ENCODE assay signal across 21 mouse cellular contexts in genomic region chr8:78344006-78344405, GRCm38 (mm10).
A peak's percentile ranks its signal among the peaks of the same experiment; 100 is the strongest.
DNase-seq lines count a peak whose midpoint lies in the region; ATAC-seq lines count a peak whose summit lies in the region.
"Had no signal": no experiment of that assay in that cellular context is flagged by ENCODE, and none has a peak within 500 bp of the region (broad histone marks: within the 10 kb centered on the region; RNA-seq: fewer than 3 reads in every experiment).

No protein-coding gene starts in this region.

- 52% methylated on average over 2 of the region's 2 CpGs for WGBS in limb, embryonic 11.5 days
- 58% methylated on average over 2 of the region's 2 CpGs for WGBS in limb, embryonic 10.5 days

- H3K9me3 ChIP-seq in limb, embryonic 11.5 days (ENCODE audit: control insufficient read depth, low read length): no peaks in the 10 kb centered on the region
- H3K9me3 ChIP-seq in limb, embryonic 10.5 days (replicated peaks): no peaks in the 10 kb centered on the region
- H3K9me3 ChIP-seq: embryonic facial prominence, embryonic 15.5 days; forebrain, embryonic 10.5 days; heart, embryonic 13.5 days; hindbrain, embryonic 12.5 days had no signal

- no peak for ATAC-seq in limb, embryonic 11.5 days (ENCODE audit: insufficient number of reproducible peaks, low FRiP score, low TSS enrichment, low read depth)
- no peak for ATAC-seq in CD4-positive, CD25-positive, alpha-beta regulatory T cell, adult 4 months
- ATAC-seq: forebrain, embryonic 14.5 days; hindbrain, embryonic 16.5 days had no signal

- H3K27ac ChIP-seq in limb, embryonic 11.5 days (replicated peaks; ENCODE audit: low read depth, low read length): no peak overlapping the region
- no peak overlapping the region for H3K27ac ChIP-seq in limb, embryonic 10.5 days
- H3K27ac ChIP-seq: embryonic facial prominence, embryonic 15.5 days; forebrain, embryonic 10.5 days; heart, embryonic 13.5 days; hindbrain, embryonic 12.5 days had no signal

- no peak overlapping the region for H3K9ac ChIP-seq in limb, embryonic 11.5 days (ENCODE audit: low read length)
- H3K9ac ChIP-seq: embryonic facial prominence, embryonic 15.5 days; heart, embryonic 13.5 days; hindbrain, embryonic 12.5 days had no signal

- H3K36me3 ChIP-seq in limb, embryonic 11.5 days (ENCODE audit: control insufficient read depth, insufficient read depth, low read length): no peaks in the 10 kb centered on the region
- no peaks in the 10 kb centered on the region for H3K36me3 ChIP-seq in limb, embryonic 10.5 days
- H3K36me3 ChIP-seq: embryonic facial prominence, embryonic 15.5 days; forebrain, embryonic 10.5 days; heart, embryonic 13.5 days; hindbrain, embryonic 12.5 days had no signal

- H3K4me1 ChIP-seq in limb, embryonic 11.5 days (ENCODE audit: control insufficient read depth, insufficient read depth, low read length): 0 out of 2 replicates have a peak, but pooled peaks cover 4% of the 10 kb centered on the region
- H3K4me1 ChIP-seq in limb, embryonic 10.5 days: peaks cover 14% of the 10 kb centered on the region
- H3K4me1 ChIP-seq: embryonic facial prominence, embryonic 15.5 days; heart, embryonic 13.5 days had no signal

- no peak overlapping the region for H3K4me3 ChIP-seq in limb, embryonic 11.5 days (ENCODE audit: low read depth, low read length)
- no peak overlapping the region for H3K4me3 ChIP-seq in limb, embryonic 10.5 days
- H3K4me3 ChIP-seq: embryonic facial prominence, embryonic 15.5 days; erythroblast, embryonic 14.5 days; forebrain, embryonic 10.5 days; heart, embryonic 13.5 days; hindbrain, embryonic 12.5 days had no signal

- no peaks in the 10 kb centered on the region for H3K27me3 ChIP-seq in limb, embryonic 11.5 days (ENCODE audit: control insufficient read depth, insufficient read depth, low read length)
- H3K27me3 ChIP-seq in limb, embryonic 10.5 days (ENCODE audit: low read depth, poor library complexity, severe bottlenecking): no peaks in the 10 kb centered on the region; the same call in 1 of the 2 replicates
- H3K27me3 ChIP-seq: embryonic facial prominence, embryonic 15.5 days; heart, embryonic 13.5 days; hindbrain, embryonic 12.5 days had no signal

- H3K4me2 ChIP-seq in limb, embryonic 11.5 days (ENCODE audit: low read depth, severe bottlenecking): no peak overlapping the region
- H3K4me2 ChIP-seq: embryonic facial prominence, embryonic 15.5 days; heart, embryonic 13.5 days; hindbrain, embryonic 12.5 days had no signal

- DNase-seq in embryo, embryonic 10 days (ENCODE audit: low spot score): peak; percentile 35
- no peak for DNase-seq in embryo, embryonic 9.5 days (ENCODE audit: extremely low spot score)
- DNase-seq in limb, embryonic 11.5 days (ENCODE audit: low spot score): peak; percentile 27
- DNase-seq in limb, embryonic 10.5 days (ENCODE audit: low spot score): no peak
- DNase-seq in forelimb bud, embryonic 11.5 days (ENCODE audit: low read depth, low spot score): peak; percentile 9
- DNase-seq in left cerebral cortex, adult 9 months (ENCODE audit: low spot score in 2 of 2): no peak
- DNase-seq: adrenal gland, adult 2 months; adrenal gland, postnatal 25 days; cerebellum, adult 18-20 months; cerebellum, adult 9-11 months; cerebellum, postnatal 36 days; gastrocnemius, postnatal 14 days; heart, postnatal 36 days had no signal

Comparison
In these comparisons a context has a peak if more than half of its experiments do, and no peak if none do; other contexts are left out.
1. DNase-seq: peak in embryo, embryonic 10 days (single experiment), limb, embryonic 11.5 days (single experiment) and forelimb bud, embryonic 11.5 days (single experiment); none in embryo, embryonic 9.5 days (single experiment), limb, embryonic 10.5 days (single experiment) and left cerebral cortex, adult 9 months (0 of 2).